Comparison of ENCODE assay signal across 8 mouse cellular contexts in the genomic region with DNA sequence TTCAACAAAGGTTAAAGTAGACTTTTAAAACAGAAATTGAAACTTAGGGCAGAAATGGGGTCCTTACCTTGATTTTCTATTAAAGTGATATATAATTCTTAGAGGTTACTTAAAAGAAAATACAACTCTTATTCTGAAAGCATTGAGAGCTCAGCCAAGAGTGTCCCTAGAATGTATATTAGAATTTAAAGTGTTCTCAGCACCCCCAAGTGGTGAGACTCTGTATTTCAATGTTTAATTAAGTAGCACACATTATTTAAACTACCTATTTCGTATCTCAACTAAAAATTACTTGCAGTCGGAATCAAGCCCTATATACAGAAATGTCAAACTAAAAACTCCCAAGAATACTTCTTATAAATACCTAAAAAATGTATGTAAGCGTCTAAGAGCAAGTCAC. TPM values are rescaled to one million over a fixed set of nuclear protein-coding genes. Genes with fewer than 3 reads are reported as not detected.
DNase-seq lines count a peak whose midpoint lies in the region; ATAC-seq and TF ChIP-seq lines count a peak whose summit lies in the region.

No protein-coding gene starts in this region.

- H3K4me1 ChIP-seq in lung, embryonic 14.5 days (ENCODE audit: insufficient read depth): no peaks in the 10 kb centered on the region

- WGBS in lung, embryonic 14.5 days: 47% methylated on average over 3 of the region's 3 CpGs
- 49% methylated on average over 3 of the region's 3 CpGs for whole genome bisulfite sequencing in large intestine, adult 2 months

- H3K27ac ChIP-seq in lung, embryonic 14.5 days (ENCODE audit: low read depth): no peak overlapping the region

- H3K4me3 ChIP-seq in lung, embryonic 14.5 days (ENCODE audit: low read depth, low read length): no peak overlapping the region

- no peak overlapping the region for H3K9ac ChIP-seq in lung, embryonic 14.5 days

- no peak; the same call in 1 of the 2 replicates for ATAC-seq in lung, embryonic 14.5 days (ENCODE audit: insufficient read depth)

- no peaks in the 10 kb centered on the region for H3K27me3 ChIP-seq in lung, embryonic 14.5 days (ENCODE audit: insufficient read depth, low read length)

- peak; percentile 45 to 61 for DNase-seq in cerebellum, postnatal 14 days
- DNase-seq in cerebellum, adult 11 months: no peak
- DNase-seq in lung, embryonic 14.5 days: peak; percentile 86
- no peak for DNase-seq in lung, postnatal 4 days
- peak; percentile 47 for DNase-seq in c-Kit-positive CD71-positive TER-119-negative erythroid progenitor cells, embryonic 14.5 days (ENCODE audit: low read depth)
- DNase-seq in large intestine, adult 2 months (ENCODE audit: low read depth, low spot score): peak; percentile 25
- no peak for DNase-seq in right cerebral cortex, postnatal 14 days
- no peak for DNase-seq in layer of hippocampus, postnatal 10 days (ENCODE audit: low spot score in 2 of 2)

- no peak overlapping the region for H3K4me2 ChIP-seq in lung, embryonic 14.5 days

- H3K36me3 ChIP-seq in lung, embryonic 14.5 days (ENCODE audit: insufficient read depth): peaks cover 24% of the 10 kb centered on the region

- H3K9me3 ChIP-seq in lung, embryonic 14.5 days (ENCODE audit: low read depth, low read length): no peaks in the 10 kb centered on the region

- peak; percentile 55 for TF ChIP-seq CTCF in lung, embryonic 14.5 days (IDR thresholded peaks at IDR 0.05; ENCODE audit: low read depth)

RNA-seq across cellular contexts. Expression of gene Lnpep, which starts 57.8 kb away (rescaled TPM):
- 6.7 and 8.4 TPM in 2 replicates for polyA plus RNA-seq in lung, embryonic 14.5 days (2014; fragmentation: Nextera tagmentation; extraction: Ambion mirVana)
- polyA plus RNA-seq in large intestine, adult 2 months (2012; rRNA removed): 5.4 and 8.3 TPM in 2 replicates
- 10 to 100 TPM; 78.6 to 79.6 TPM for total RNA-seq in layer of hippocampus, postnatal 10 days (2021)

Comparison
In these comparisons a context has a peak if more than half of its experiments do, and no peak if none do; other contexts are left out.
1. DNase-seq: peak in cerebellum, postnatal 14 days (2 of 2), lung, embryonic 14.5 days (single experiment), c-Kit-positive CD71-positive TER-119-negative erythroid progenitor cells, embryonic 14.5 days (single experiment) and large intestine, adult 2 months (single experiment); none in cerebellum, adult 11 months (single experiment), lung, postnatal 4 days (0 of 2), right cerebral cortex, postnatal 14 days (single experiment) and layer of hippocampus, postnatal 10 days (0 of 2).